Mouse (Mus musculus) liver, embryonic 13.5 days (tissue): ENCODE measurements around the gene Chst14. TPM values are rescaled to one million over a fixed set of nuclear protein-coding genes. Genes with fewer than 3 reads are reported as not detected.

ENCODE experiments used
- ATAC-seq: fragments of 200-750 bp; cut with Nextera tagmentation; 2 replicates; pipeline ENCODE4 v1.8.0; 2017; ENCODE audit warnings: low read depth, mild to moderate bottlenecking, moderate number of reproducible peaks, moderate library complexity
- DNase-seq: peaks from one replicate; pipeline ENCODE4 v3.0.0; 2022
- H3K27ac ChIP-seq: fragments of 300-500 bp; sonication (generic); 2 replicates; pipeline ENCODE4 v1.5.1; 2015; ENCODE audit warnings: moderate library complexity, mild to moderate bottlenecking, inconsistent platforms
- H3K27me3 ChIP-seq: fragments of 300-500 bp; sonication (generic); 2 replicates; pipeline ENCODE4 v1.6.1; 2015; ENCODE audit warnings: mild to moderate bottlenecking, inconsistent platforms
- H3K36me3 ChIP-seq: fragments of 300-500 bp; sonication (generic); 2 replicates; pipeline ENCODE4 v1.6.1; 2015; ENCODE audit warnings: mild to moderate bottlenecking, inconsistent platforms
- H3K4me1 ChIP-seq: fragments of 300-500 bp; sonication (generic); replicated peaks from 2 replicates; pipeline ENCODE4 v1.6.1; 2015; ENCODE audit warnings: inconsistent platforms
- H3K4me2 ChIP-seq: fragments of 300-500 bp; sonication (generic); 2 replicates; pipeline ENCODE4 v1.6.1; 2015; ENCODE audit warnings: inconsistent platforms, mild to moderate bottlenecking, moderate library complexity
- H3K4me3 ChIP-seq: fragments of 300-500 bp; sonication (generic); replicated peaks from 2 replicates; pipeline ENCODE4 v1.5.1; 2015; ENCODE audit warnings: mild to moderate bottlenecking, inconsistent platforms
- H3K9ac ChIP-seq: fragments of 300-500 bp; sonication (generic); 2 replicates; pipeline ENCODE4 v1.6.1; 2015; ENCODE audit warnings: mild to moderate bottlenecking, inconsistent platforms
- H3K9me3 ChIP-seq: fragments of 300-500 bp; sonication (generic); replicated peaks from 2 replicates; pipeline ENCODE4 v1.6.1; 2016; ENCODE audit warnings: inconsistent platforms
- WGBS: fragments of 180-500 bp; shearing (Covaris S2); methylation state at CpG from one replicate; pipeline ENCODE4 v1.1.7; 2015; ENCODE audit not compliant: insufficient replicate concordance; 5-methylcytosine and 5-hydroxymethylcytosine counted together
- polyA plus RNA-seq: library from polyadenylated mRNA; unstranded; fragments of >200 nt; fragmentation: Nextera tagmentation; extraction: Ambion mirVana; gene quantifications from 2 replicates; pipeline ENCODE4 v1.2.1, GENCODE M21; 2015

Gene Chst14
- 5.2 and 5.4 TPM in 2 replicates for polyA plus RNA-seq

GRCm38 (mm10) chr2:118926361-118926997 is at the start of gene Chst14:
Chst14 (plus strand) TSS chr2:118926496.
- H3K4me2 ChIP-seq = peak within 1 kb of the TSS; percentile 98
- H3K27ac ChIP-seq = peak within 1 kb of the TSS; percentile 65
- 2% methylated on average over 45 of the region's 47 CpGs for WGBS
- H3K4me1 ChIP-seq = peaks cover 50% of the 10 kb centered on the region
- no peaks in the 10 kb centered on the region for H3K9me3 ChIP-seq
- H3K4me3 ChIP-seq = peak within 1 kb of the TSS; percentile 80
- peaks cover 26% of the 10 kb centered on the region for H3K36me3 ChIP-seq
- peak within 1 kb of the TSS; percentile 84 for H3K9ac ChIP-seq
- H3K27me3 ChIP-seq = no peaks in the 10 kb centered on the region
- ATAC-seq = peak; percentile 94
- peak; percentile 66 for DNase-seq

- Histone ChIP-seq H3K9me3 (no peaks in the 10 kb centered on the region), H3K27ac (no peak overlapping the region), H3K9ac (no peak overlapping the region), H3K27me3 (peaks cover 13% of the 10 kb centered on the region), H3K4me1 (peaks cover 18% of the 10 kb centered on the region), H3K36me3 (peaks cover 17% of the 10 kb centered on the region; the same call in 1 of the 2 replicates), H3K4me2 (no peak overlapping the region), H3K4me3 (no peak overlapping the region)
- ATAC-seq = no peak
- 68% methylated on average over 4 of the region's 4 CpGs for WGBS
- no peak for DNase-seq
These were observed 45.3 kb upstream of the Chst14 start for GRCm38 (mm10) chr2:118881019-118881418.

GRCm38 (mm10) chr2:118881956-118882355 is 44.3 kb upstream of the Chst14 start:
- no peak for DNase-seq
- ATAC-seq = no peak
- peaks cover 13% of the 10 kb centered on the region for H3K27me3 ChIP-seq
- no peak overlapping the region for H3K4me3 ChIP-seq
- H3K4me2 ChIP-seq = no peak overlapping the region
- 69% methylated on average over 5 of the region's 5 CpGs for WGBS
- no peak overlapping the region for H3K9ac ChIP-seq
- H3K9me3 ChIP-seq = no peaks in the 10 kb centered on the region
- H3K36me3 ChIP-seq = peaks cover 10% of the 10 kb centered on the region; the same call in 1 of the 2 replicates
- H3K27ac ChIP-seq = 0 out of 2 replicates have a peak overlapping the region, but pooled peaks have one; percentile 2
- peaks cover 27% of the 10 kb centered on the region for H3K4me1 ChIP-seq

- peaks cover 13% of the 10 kb centered on the region for H3K27me3 ChIP-seq
- peaks cover 38% of the 10 kb centered on the region for H3K4me1 ChIP-seq
- peak overlapping the region; percentile 59 for H3K4me3 ChIP-seq
- 3% methylated on average over 32 of the region's 32 CpGs for WGBS
- H3K9me3 ChIP-seq = no peaks in the 10 kb centered on the region
- DNase-seq = peak; percentile 70
- ATAC-seq = peak; percentile 46
- H3K9ac ChIP-seq = peak overlapping the region; percentile 70
- H3K27ac ChIP-seq = peak overlapping the region; percentile 68
- peak overlapping the region; percentile 83 for H3K4me2 ChIP-seq
- peaks cover under 1% of the 10 kb centered on the region; the same call in 1 of the 2 replicates for H3K36me3 ChIP-seq
These were observed 43.2 kb upstream of the Chst14 start for GRCm38 (mm10) chr2:118882840-118883679.

GRCm38 (mm10) chr2:118887440-118887839 is 38.9 kb upstream of the Chst14 start:
- H3K27me3 ChIP-seq = peaks cover 25% of the 10 kb centered on the region
- ATAC-seq (peak; percentile 63), DNase-seq (no peak)
- H3K4me3 ChIP-seq = peak overlapping the region; percentile 51
- no peaks in the 10 kb centered on the region for H3K9me3 ChIP-seq
- peak overlapping the region; percentile 79 for H3K4me2 ChIP-seq
- H3K9ac ChIP-seq = peak overlapping the region; percentile 68
- no peaks in the 10 kb centered on the region for H3K36me3 ChIP-seq
- peaks cover 51% of the 10 kb centered on the region for H3K4me1 ChIP-seq
- H3K27ac ChIP-seq = peak overlapping the region; percentile 94
- WGBS = 37% methylated on average over 13 of the region's 13 CpGs

GRCm38 (mm10) chr2:118887845-118888548 is 38.3 kb upstream of the Chst14 start:
- Histone ChIP-seq H3K4me2 (peak overlapping the region; percentile 79), H3K27ac (peak overlapping the region; percentile 94), H3K9me3 (no peaks in the 10 kb centered on the region), H3K4me3 (peak overlapping the region; percentile 51), H3K4me1 (peaks cover 50% of the 10 kb centered on the region), H3K9ac (peak overlapping the region; percentile 68), H3K36me3 (no peaks in the 10 kb centered on the region), H3K27me3 (peaks cover 31% of the 10 kb centered on the region)
- WGBS = 10% methylated on average over 14 of the region's 14 CpGs
- peak; percentile 93 for ATAC-seq
- peak; percentile 76 for DNase-seq

- 87% methylated on average over 4 of the region's 4 CpGs for WGBS
- Histone ChIP-seq H3K4me1 (peaks cover 44% of the 10 kb centered on the region), H3K36me3 (no peaks in the 10 kb centered on the region), H3K4me3 (no peak overlapping the region), H3K4me2 (no peak overlapping the region), H3K27ac (no peak overlapping the region), H3K9me3 (no peaks in the 10 kb centered on the region), H3K9ac (no peak overlapping the region), H3K27me3 (peaks cover 50% of the 10 kb centered on the region)
- ATAC-seq = no peak
- DNase-seq = no peak
These were observed 35.1 kb upstream of the Chst14 start for GRCm38 (mm10) chr2:118891173-118891572.

- 2% methylated on average over 38 of the region's 38 CpGs for WGBS
- H3K27ac ChIP-seq = no peak overlapping the region
- peaks cover 43% of the 10 kb centered on the region for H3K4me1 ChIP-seq
- no peak for DNase-seq
- no peaks in the 10 kb centered on the region for H3K36me3 ChIP-seq
- peak overlapping the region; percentile 69 for H3K4me2 ChIP-seq
- peak overlapping the region; percentile 51 for H3K4me3 ChIP-seq
- H3K9me3 ChIP-seq = no peaks in the 10 kb centered on the region
- peaks cover 97% of the 10 kb centered on the region for H3K27me3 ChIP-seq
- peak overlapping the region; percentile 50 for H3K9ac ChIP-seq
- no peak for ATAC-seq
These were observed 30.0 kb upstream of the Chst14 start for GRCm38 (mm10) chr2:118895990-118896913.

GRCm38 (mm10) chr2:118896914-118897291 is 29.4 kb upstream of the Chst14 start:
- H3K9ac ChIP-seq = peak overlapping the region; percentile 50
- peaks cover 43% of the 10 kb centered on the region for H3K4me1 ChIP-seq
- no peak for DNase-seq
- no peak overlapping the region for H3K27ac ChIP-seq
- H3K27me3 ChIP-seq = peaks cover 91% of the 10 kb centered on the region
- H3K36me3 ChIP-seq = no peaks in the 10 kb centered on the region
- H3K4me3 ChIP-seq = peak overlapping the region; percentile 51
- H3K9me3 ChIP-seq = no peaks in the 10 kb centered on the region
- ATAC-seq = no peak
- under 1% methylated on average over 13 of the region's 13 CpGs for WGBS
- peak overlapping the region; percentile 69 for H3K4me2 ChIP-seq

GRCm38 (mm10) chr2:118897392-118897791 is 28.9 kb upstream of the Chst14 start:
- Histone ChIP-seq H3K9ac (no peak overlapping the region), H3K4me1 (peaks cover 47% of the 10 kb centered on the region), H3K27ac (no peak overlapping the region), H3K27me3 (peaks cover 87% of the 10 kb centered on the region), H3K36me3 (no peaks in the 10 kb centered on the region), H3K4me2 (peak overlapping the region; percentile 69), H3K9me3 (no peaks in the 10 kb centered on the region), H3K4me3 (peak overlapping the region; percentile 51)
- ATAC-seq = no peak
- WGBS = 5% methylated on average over 7 of the region's 7 CpGs
- DNase-seq = no peak
